Mouse (Mus musculus): ENCODE results near the gene Slit3.

GRCm38 (mm10) chr11:35670181-35670580 is 549.2 kb downstream of the Slit3 start:
- TF ChIP-seq CTCF (IDR thresholded peaks at IDR 0.05; ENCODE audit: low read depth) (no peak), EP300 (IDR thresholded peaks at IDR 0.05; ENCODE audit: low read depth) (no peak)
